Mouse (Mus musculus) thymus, adult 2 months (tissue): Measurements from ENCODE around the gene Acot7. TPM values are rescaled to one million over a fixed set of nuclear protein-coding genes. Genes with fewer than 3 reads are reported as not detected.

Source experiments
- DNase-seq: peaks from one replicate; pipeline ENCODE4 v3.0.0; 2021
- H3K27ac ChIP-seq: fragments of 200-500 bp; 2 replicates; pipeline ENCODE4 v1.5.1; 2012; ENCODE audit warnings: low read length, control low read depth; ENCODE audit not compliant: control insufficient read depth, insufficient read depth
- H3K27me3 ChIP-seq: fragments of 200-500 bp; 2 replicates; pipeline ENCODE4 v1.6.1; 2012; ENCODE audit warnings: mild to moderate bottlenecking, low read length, moderate library complexity, mixed read lengths; ENCODE audit not compliant: control insufficient read depth, insufficient read depth
- H3K36me3 ChIP-seq: fragments of 200-500 bp; 2 replicates; pipeline ENCODE4 v1.6.1; 2012; ENCODE audit warnings: mild to moderate bottlenecking, low read length, moderate library complexity; ENCODE audit not compliant: control insufficient read depth, insufficient read depth
- H3K4me1 ChIP-seq: fragments of 200-500 bp; replicated peaks from 2 replicates; pipeline ENCODE4 v1.6.1; 2012; ENCODE audit warnings: low read length; ENCODE audit not compliant: control insufficient read depth, insufficient read depth
- H3K4me3 ChIP-seq: fragments of 200-500 bp; 2 replicates; pipeline ENCODE4 v1.5.1; 2012; ENCODE audit warnings: mild to moderate bottlenecking, low read length, control low read depth, moderate library complexity; ENCODE audit not compliant: control insufficient read depth, insufficient read depth
- CTCF ChIP-seq: fragments of 200-500 bp; IDR thresholded peaks from 2 replicates; pipeline ENCODE4 v1.5.1; 2012; ENCODE audit warnings: mild to moderate bottlenecking, control low read depth, low read length, moderate library complexity, borderline replicate concordance; ENCODE audit not compliant: control insufficient read depth, poor library complexity, insufficient read depth; ENCODE audit errors: extremely low read depth
- POLR2A ChIP-seq: fragments of 200-500 bp; IDR thresholded peaks from 2 replicates; pipeline ENCODE4 v1.6.1; 2012; ENCODE audit warnings: mild to moderate bottlenecking, low read length, control low read depth, moderate library complexity; ENCODE audit not compliant: control insufficient read depth, poor library complexity, insufficient read depth; ENCODE audit errors: extremely low read depth
- WGBS: fragments of 180-500 bp; shearing (Covaris S2); methylation state at CpG from one replicate; pipeline ENCODE4 v1.1.7; 2018; 5-methylcytosine and 5-hydroxymethylcytosine counted together
- polyA plus RNA-seq: library from polyadenylated mRNA; depleted of rRNA; stranded (reverse); fragments of >200 nt; gene quantifications from 2 replicates; pipeline ENCODE4 v1.2.3, GENCODE M21; 2012

Gene Acot7
- polyA plus RNA-seq, 1 experiment: 56.6 TPM

- 3% methylated on average over 51 of the region's 51 CpGs for WGBS
- peak; percentile 82; the same call in 1 of the 2 replicates for TF ChIP-seq CTCF
- TF ChIP-seq POLR2A: no peak
- DNase-seq: peak; percentile 74
- Histone ChIP-seq H3K36me3 (no peaks in the 10 kb centered on the region), H3K27me3 (no peaks in the 10 kb centered on the region; the same call in 1 of the 2 replicates), H3K4me3 (peak overlapping the region; percentile 42), H3K4me1 (peaks cover 10% of the 10 kb centered on the region), H3K27ac (no peak overlapping the region)
These were observed 39.3 kb upstream of the Acot7 start for GRCm38 (mm10) chr4:152138497-152139260.

GRCm38 (mm10) chr4:152140441-152140840, 37.5 kb upstream of the Acot7 start:
- Histone ChIP-seq H3K36me3 (no peaks in the 10 kb centered on the region), H3K4me1 (peaks cover 10% of the 10 kb centered on the region), H3K27me3 (no peaks in the 10 kb centered on the region; the same call in 1 of the 2 replicates), H3K27ac (no peak overlapping the region), H3K4me3 (no peak overlapping the region)
- DNase-seq: peak; percentile 55
- 36% methylated on average over 6 of the region's 6 CpGs for WGBS
- TF ChIP-seq CTCF (no peak), POLR2A (no peak)

GRCm38 (mm10) chr4:152141521-152142135, 36.3 kb upstream of the Acot7 start:
- Histone ChIP-seq H3K4me3 (no peak overlapping the region), H3K36me3 (no peaks in the 10 kb centered on the region), H3K27me3 (no peaks in the 10 kb centered on the region; the same call in 1 of the 2 replicates), H3K4me1 (peaks cover 10% of the 10 kb centered on the region), H3K27ac (no peak overlapping the region)
- TF ChIP-seq POLR2A: no peak
- WGBS: 93% methylated on average over 8 of the region's 8 CpGs
- DNase-seq: no peak

GRCm38 (mm10) chr4:152143632-152144031, 34.3 kb upstream of the Acot7 start:
- Histone ChIP-seq H3K4me1 (peaks cover 4% of the 10 kb centered on the region), H3K36me3 (no peaks in the 10 kb centered on the region), H3K27me3 (no peaks in the 10 kb centered on the region; the same call in 1 of the 2 replicates), H3K27ac (no peak overlapping the region), H3K4me3 (no peak overlapping the region)
- TF ChIP-seq CTCF (no peak), POLR2A (no peak)
- no peak for DNase-seq
- 63% methylated on average over 1 of the region's 1 CpGs for WGBS

GRCm38 (mm10) chr4:152145473-152145872, 32.5 kb upstream of the Acot7 start:
- TF ChIP-seq CTCF (no peak), POLR2A (no peak)
- Histone ChIP-seq H3K27ac (no peak overlapping the region), H3K4me1 (no peaks in the 10 kb centered on the region), H3K27me3 (no peaks in the 10 kb centered on the region; the same call in 1 of the 2 replicates), H3K36me3 (no peaks in the 10 kb centered on the region), H3K4me3 (no peak overlapping the region)
- DNase-seq: no peak
- WGBS: 91% methylated on average over 10 of the region's 10 CpGs

- no peak for TF ChIP-seq POLR2A
- no peak for TF ChIP-seq CTCF
- H3K27me3 ChIP-seq: no peaks in the 10 kb centered on the region; the same call in 1 of the 2 replicates
- H3K36me3 ChIP-seq: no peaks in the 10 kb centered on the region
- no peak overlapping the region for H3K27ac ChIP-seq
- DNase-seq: no peak
- H3K4me1 ChIP-seq: no peaks in the 10 kb centered on the region
- WGBS: 79% methylated on average over 11 of the region's 11 CpGs
- H3K4me3 ChIP-seq: no peak overlapping the region
These were observed 31.7 kb upstream of the Acot7 start for GRCm38 (mm10) chr4:152146033-152146827.
